Mouse (Mus musculus) lung, postnatal 0 days (tissue): ENCODE measurements around the gene Kpna4. TPM values are rescaled to one million over a fixed set of nuclear protein-coding genes. Genes with fewer than 3 reads are reported as not detected.

ENCODE experiments used
- ATAC-seq: fragments of 200-750 bp; cut with Nextera tagmentation; 2 replicates; pipeline ENCODE4 v1.8.0; 2017; ENCODE audit warnings: moderate library complexity
- DNase-seq: peaks from one replicate; pipeline ENCODE4 v3.0.0-alpha.2; 2016; ENCODE audit warnings: low spot score
- H3K27ac ChIP-seq: fragments of 300-500 bp; sonication (generic); 2 replicates; pipeline ENCODE4 v1.5.1; 2014; ENCODE audit warnings: antibody characterized with exemption, mild to moderate bottlenecking, low read length, mixed read lengths
- H3K27me3 ChIP-seq: fragments of 300-500 bp; sonication (generic); replicated peaks from 2 replicates; pipeline ENCODE4 v1.6.1; 2014; ENCODE audit warnings: low read length, mixed read lengths; ENCODE audit not compliant: insufficient read depth
- H3K36me3 ChIP-seq: fragments of 300-500 bp; sonication (generic); 2 replicates; pipeline ENCODE4 v1.6.1; 2014; ENCODE audit warnings: low read length, mixed read lengths; ENCODE audit not compliant: insufficient read depth
- H3K4me1 ChIP-seq: fragments of 300-500 bp; sonication (generic); 2 replicates; pipeline ENCODE4 v1.6.1; 2014; ENCODE audit warnings: antibody characterized with exemption, low read depth, low read length, mixed read lengths; ENCODE audit not compliant: insufficient read depth
- H3K4me2 ChIP-seq: fragments of 300-500 bp; sonication (generic); replicated peaks from 2 replicates; pipeline ENCODE4 v1.6.1; 2014; ENCODE audit warnings: low read depth, mild to moderate bottlenecking, low read length, moderate library complexity, mixed read lengths
- H3K4me3 ChIP-seq: fragments of 300-500 bp; sonication (generic); 2 replicates; pipeline ENCODE4 v1.5.1; 2014; ENCODE audit warnings: low read depth, low read length
- H3K9ac ChIP-seq: fragments of 300-500 bp; sonication (generic); replicated peaks from 2 replicates; pipeline ENCODE4 v1.6.1; 2014; ENCODE audit warnings: low read depth, mild to moderate bottlenecking
- H3K9me3 ChIP-seq: fragments of 300-500 bp; sonication (generic); 2 replicates; pipeline ENCODE4 v1.6.1; 2016; ENCODE audit warnings: low read length, mixed read lengths
- CTCF ChIP-seq: IDR thresholded peaks from 2 replicates; pipeline ENCODE4 v1.5.1; 2016; ENCODE audit warnings: antibody characterized with exemption, mild to moderate bottlenecking
- EP300 ChIP-seq: IDR thresholded peaks from 2 replicates; pipeline ENCODE4 v1.6.1; 2016; ENCODE audit warnings: antibody characterized with exemption, mild to moderate bottlenecking, control low read depth
- WGBS: fragments of 180-500 bp; shearing (Covaris S2); extraction: QIAGEN DNeasy Blood & Tissue Kit; methylation state at CpG from one replicate; pipeline ENCODE4 v1.1.7; 2014; 5-methylcytosine and 5-hydroxymethylcytosine counted together
- polyA plus RNA-seq: library from polyadenylated mRNA; unstranded; fragments of >200 nt; fragmentation: Nextera tagmentation; extraction: Ambion mirVana; gene quantifications from 2 replicates; pipeline ENCODE4 v1.2.1, GENCODE M21; 2015

Gene Kpna4
- polyA plus RNA-seq, 1 experiment from 2014 or later = 24.3 TPM

DNA sequence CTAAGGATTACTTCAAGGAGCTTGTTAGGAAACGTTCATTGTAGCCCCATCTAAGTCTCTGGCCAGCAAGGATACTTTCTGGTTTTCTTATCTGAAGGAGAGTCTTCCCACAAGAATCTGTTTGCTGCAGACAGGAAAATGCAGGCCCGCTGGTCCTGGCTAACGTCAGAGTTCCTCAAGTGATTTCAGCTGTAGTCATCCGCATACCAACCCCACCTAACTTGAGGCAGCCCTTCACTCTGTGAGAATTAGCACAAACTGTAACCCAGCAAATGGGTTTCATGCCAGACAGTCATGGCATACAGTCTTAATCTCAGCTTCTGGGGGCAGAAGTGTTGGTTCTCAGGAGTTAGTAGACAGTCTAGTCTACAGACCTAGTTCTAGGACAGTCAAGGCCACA, 80.4 kb downstream of the Kpna4 start:
- no peaks in the 10 kb centered on the region for H3K9me3 ChIP-seq
- H3K27ac ChIP-seq = peak overlapping the region; percentile 35; the same call in 1 of the 2 replicates
- ATAC-seq = peak; percentile 31
- H3K9ac ChIP-seq = no peak overlapping the region
- no peak overlapping the region for H3K4me3 ChIP-seq
- no peaks in the 10 kb centered on the region for H3K27me3 ChIP-seq
- no peak overlapping the region for H3K4me2 ChIP-seq
- 41% methylated on average over 4 of the region's 4 CpGs for WGBS
- DNase-seq = peak; percentile 76
- no peaks in the 10 kb centered on the region for H3K36me3 ChIP-seq
- no peaks in the 10 kb centered on the region for H3K4me1 ChIP-seq
- TF ChIP-seq CTCF = no peak
- peak; percentile 70; the same call in 1 of the 2 replicates for TF ChIP-seq EP300

DNA sequence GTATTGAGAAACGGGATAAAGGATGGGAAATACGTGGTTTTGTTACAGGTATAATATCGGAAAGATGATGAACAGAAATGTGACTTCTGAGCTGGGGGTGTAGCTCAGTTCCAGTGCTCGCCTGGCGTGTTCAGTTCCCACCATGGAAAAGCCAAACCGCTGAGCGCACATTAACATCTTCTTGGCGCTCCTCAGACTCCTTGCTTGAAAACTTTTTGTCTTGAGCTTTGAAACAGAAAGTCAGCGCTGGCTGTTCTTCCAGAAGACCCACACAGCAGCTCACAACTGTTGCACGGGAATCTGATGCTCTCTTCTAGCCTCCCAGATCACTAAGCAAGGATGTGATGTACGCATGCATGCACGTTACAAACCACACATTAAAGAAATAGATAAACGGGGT, 81.2 kb downstream of the Kpna4 start:
- no peak for ATAC-seq

DNA sequence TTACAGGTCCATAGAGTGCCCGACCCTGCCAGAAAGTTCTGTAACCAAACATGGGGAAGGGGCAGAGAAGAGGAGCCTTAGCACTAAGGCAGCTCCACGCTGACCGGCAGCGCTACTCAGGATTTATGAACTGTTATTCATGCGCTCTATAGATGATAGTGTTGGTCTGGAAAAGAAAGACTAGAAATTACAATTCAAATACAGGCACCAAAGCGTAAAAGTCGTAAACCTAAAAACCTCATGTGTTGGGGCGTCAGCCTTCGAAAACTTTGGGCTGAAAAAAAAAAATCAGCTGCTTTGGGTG, 81.6 kb downstream of the Kpna4 start:
- Histone ChIP-seq H3K36me3 (no peaks in the 10 kb centered on the region), H3K27ac (peak overlapping the region; percentile 89), H3K4me1 (no peaks in the 10 kb centered on the region), H3K9me3 (no peaks in the 10 kb centered on the region), H3K9ac (peak overlapping the region; percentile 65), H3K4me3 (peak overlapping the region; percentile 84), H3K27me3 (no peaks in the 10 kb centered on the region), H3K4me2 (peak overlapping the region; percentile 86)
- ATAC-seq = no peak
- no peak for DNase-seq
- 3% methylated on average over 9 of the region's 9 CpGs for WGBS
- TF ChIP-seq EP300 (no peak), CTCF (no peak)

More for the DNA sequence above, 81.2 kb downstream of the Kpna4 start:
- Histone ChIP-seq H3K9ac (peak overlapping the region; percentile 65), H3K36me3 (no peaks in the 10 kb centered on the region), H3K27me3 (no peaks in the 10 kb centered on the region), H3K4me3 (peak overlapping the region; percentile 84), H3K4me1 (no peaks in the 10 kb centered on the region), H3K27ac (no peak overlapping the region), H3K9me3 (no peaks in the 10 kb centered on the region), H3K4me2 (peak overlapping the region; percentile 86)
- DNase-seq = no peak
- 16% methylated on average over 13 of the region's 13 CpGs for WGBS
- TF ChIP-seq CTCF (no peak), EP300 (no peak)

DNA sequence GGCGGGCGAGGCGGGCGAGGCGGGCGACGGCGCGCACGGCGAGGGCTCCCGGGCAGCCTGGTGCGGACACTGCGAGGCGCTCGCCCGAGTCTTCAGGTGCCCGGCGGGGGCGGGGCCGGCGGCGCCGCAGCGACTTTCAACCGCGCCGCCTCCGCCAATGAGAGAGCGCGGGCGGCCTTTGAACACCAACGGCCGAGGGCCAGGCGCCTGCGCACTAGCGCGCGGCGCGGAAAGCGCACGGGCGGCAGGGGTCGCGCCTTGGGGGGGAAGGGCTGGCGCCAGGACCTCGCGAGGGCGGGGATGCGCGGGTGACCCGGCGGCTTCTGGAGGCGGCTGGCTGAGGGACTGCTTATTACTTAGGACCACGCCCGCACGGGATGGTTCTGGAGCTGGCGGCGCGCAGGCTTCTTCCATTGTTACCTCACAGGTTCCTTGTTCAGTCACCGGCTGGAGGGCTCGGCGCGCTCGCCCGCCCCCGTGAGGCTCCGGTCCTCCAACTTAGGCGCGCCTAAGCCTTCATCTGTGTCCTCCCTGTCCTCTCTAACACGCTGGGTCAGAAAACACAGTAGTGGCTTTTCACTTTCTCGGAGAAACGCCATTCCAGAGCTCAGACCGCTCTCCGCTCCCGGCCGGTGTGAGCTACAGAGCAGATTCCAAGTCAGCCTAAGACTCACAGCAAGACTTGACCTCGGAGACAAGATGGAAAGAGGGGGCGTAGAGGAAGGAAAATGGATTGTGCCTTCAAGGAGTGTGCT, 82.1 kb downstream of the Kpna4 start, which contains the start of gene Trim59:
Trim59 (minus strand) TSS at position 111 of the 755 bp plus-strand sequence.
- Histone ChIP-seq H3K9me3 (no peaks in the 10 kb centered on the region), H3K4me2 (peak within 1 kb of the TSS; percentile 86), H3K4me3 (peak within 1 kb of the TSS; percentile 84), H3K36me3 (no peaks in the 10 kb centered on the region), H3K27ac (peak within 1 kb of the TSS; percentile 89), H3K4me1 (no peaks in the 10 kb centered on the region), H3K27me3 (no peaks in the 10 kb centered on the region), H3K9ac (peak within 1 kb of the TSS; percentile 65)
- ATAC-seq (peak; percentile 94), DNase-seq (peak; percentile 97)
- under 1% methylated on average over 43 of the region's 80 CpGs for WGBS
- TF ChIP-seq EP300 (no peak), CTCF (peak; percentile 35; the same call in 1 of the 2 replicates)

GRCm38 (mm10) chr3:69044167-69044591, 82.7 kb downstream of the Kpna4 start:
- no peaks in the 10 kb centered on the region for H3K36me3 ChIP-seq
- H3K4me2 ChIP-seq = peak overlapping the region; percentile 86
- no peak for TF ChIP-seq CTCF
- no peak for TF ChIP-seq EP300
- peak overlapping the region; percentile 89 for H3K27ac ChIP-seq
- ATAC-seq (peak; percentile 51), DNase-seq (no peak)
- 2% methylated on average over 27 of the region's 42 CpGs for WGBS
- no peaks in the 10 kb centered on the region for H3K27me3 ChIP-seq
- no peaks in the 10 kb centered on the region for H3K4me1 ChIP-seq
- H3K4me3 ChIP-seq = peak overlapping the region; percentile 84
- peak overlapping the region; percentile 65 for H3K9ac ChIP-seq
- no peaks in the 10 kb centered on the region for H3K9me3 ChIP-seq

DNA sequence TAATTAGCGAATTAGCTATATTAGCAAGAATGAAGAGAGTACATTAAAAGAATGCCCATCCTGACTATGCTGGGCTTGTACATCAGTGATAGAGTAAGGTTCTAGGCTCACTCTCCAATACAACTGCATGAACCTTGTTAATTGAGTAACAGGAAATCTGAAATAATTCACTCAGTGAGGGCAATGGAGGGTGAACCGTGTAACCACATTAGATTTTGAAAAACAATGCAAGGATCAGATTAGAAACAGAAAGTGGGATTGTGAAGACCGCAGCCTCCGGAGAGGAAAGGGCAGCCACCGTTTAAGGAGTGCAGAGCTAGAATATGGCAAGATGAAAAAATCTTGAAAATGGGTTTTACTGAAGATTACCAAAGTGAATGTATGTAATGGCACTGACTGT, 85.6 kb downstream of the Kpna4 start:
- H3K27ac ChIP-seq = no peak overlapping the region
- H3K4me3 ChIP-seq = no peak overlapping the region
- no peak for ATAC-seq

More for the DNA sequence above, 85.6 kb downstream of the Kpna4 start:
- TF ChIP-seq CTCF (no peak), EP300 (no peak)
- Histone ChIP-seq H3K27me3 (no peaks in the 10 kb centered on the region), H3K36me3 (no peaks in the 10 kb centered on the region), H3K9ac (no peak overlapping the region), H3K4me1 (no peaks in the 10 kb centered on the region), H3K9me3 (no peaks in the 10 kb centered on the region), H3K4me2 (no peak overlapping the region)
- DNase-seq = no peak
- WGBS = 51% methylated on average over 5 of the region's 5 CpGs
